Mouse (Mus musculus) c-Kit-positive CD71-positive TER-119-negative erythroid progenitor cells, embryonic 14.5 days (primary cell): ENCODE measurements at regions not wholly inside any gene's neighbourhood (a gene's known extent, or its start where the extent isn't known, plus 50 kb on each side); places are given as distances from the start of the nearest gene placed in this dataset.

Source experiments
- DNase-seq: peaks from one replicate; pipeline ENCODE4 v3.0.0-alpha.2; 2013; ENCODE audit warnings: low read depth

DNA sequence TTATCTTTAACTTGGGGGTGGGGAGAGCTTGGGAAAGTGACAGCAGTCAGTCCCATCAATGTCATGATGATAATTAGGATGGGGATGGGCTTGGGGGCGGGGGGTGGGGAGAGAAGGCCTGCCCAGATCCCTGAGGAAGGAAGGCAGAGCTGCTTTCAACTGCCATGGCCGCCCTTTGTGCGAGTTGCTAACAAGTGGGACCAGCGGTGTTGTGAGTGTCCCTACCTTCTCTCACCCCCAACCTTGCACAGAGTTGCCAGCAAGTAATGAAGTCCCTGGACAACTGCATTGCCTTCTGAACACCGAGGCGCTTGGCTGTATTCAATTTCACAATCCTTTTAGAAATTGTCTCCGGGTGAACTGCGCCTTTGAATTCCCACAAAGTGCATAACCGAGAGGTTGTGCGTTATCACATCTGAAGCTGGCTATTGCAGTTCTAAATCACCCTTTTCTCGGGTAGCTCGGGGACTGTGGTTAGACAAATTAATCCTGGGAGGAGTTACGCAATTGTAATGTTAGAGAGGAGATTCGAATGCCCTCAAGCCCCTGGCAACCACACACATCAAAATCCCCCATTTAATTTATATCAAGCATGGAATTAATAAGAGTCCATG lies 257.9 kb upstream of the Daam1 start:
- DNase-seq = no peak

GRCm38 (mm10) chr12:71573456-71573855 lies 257.4 kb upstream of the Daam1 start:
- DNase-seq = no peak

- DNase-seq = no peak
Measured at GRCm38 (mm10) chr12:71574685-71575084, 256.2 kb upstream of the Daam1 start.

DNA sequence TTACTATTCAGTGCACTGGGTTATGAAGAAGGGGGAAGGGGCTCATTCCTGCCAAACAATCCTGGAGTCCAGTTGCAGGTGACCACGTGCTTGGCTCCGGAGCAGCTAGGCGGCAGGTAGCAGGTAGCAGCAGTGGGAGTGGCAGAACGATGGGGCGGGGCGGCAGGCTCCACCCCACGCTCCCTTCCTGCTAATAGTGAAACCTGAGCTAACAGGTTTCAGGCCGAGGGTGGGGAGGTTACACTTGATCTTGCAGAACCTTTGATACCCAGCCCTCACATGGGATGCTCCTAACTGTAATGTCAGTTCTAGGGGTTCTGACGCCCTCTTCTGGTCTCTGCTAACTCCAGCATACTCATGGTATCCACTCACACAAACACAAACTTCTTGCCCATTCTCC lies 253.5 kb upstream of the Daam1 start:
- no peak for DNase-seq

GRCm38 (mm10) chr12:71578006-71578405 lies 252.9 kb upstream of the Daam1 start:
- DNase-seq = no peak

DNA sequence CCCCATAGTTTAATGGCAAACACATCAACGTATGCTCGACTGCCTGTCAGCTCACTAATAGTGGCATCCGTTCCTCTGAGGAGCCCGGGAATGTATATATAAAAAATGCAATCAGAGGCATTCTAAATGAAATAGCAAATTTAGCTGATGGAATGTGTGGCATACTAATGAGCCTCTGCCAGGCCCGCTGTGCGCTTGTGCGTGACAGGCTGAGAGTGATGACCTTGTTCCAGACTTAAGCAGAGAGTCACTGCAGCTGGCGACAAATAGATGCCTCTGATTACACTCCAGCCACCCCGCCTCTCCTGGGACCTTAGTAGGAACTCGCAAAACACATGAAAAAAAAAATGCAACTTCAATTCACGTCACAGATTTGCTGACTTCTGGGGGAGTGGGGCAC lies 252.0 kb upstream of the Daam1 start:
- DNase-seq = no peak

- no peak for DNase-seq
Measured at GRCm38 (mm10) chr12:71580532-71581290, 250.2 kb upstream of the Daam1 start.

DNA sequence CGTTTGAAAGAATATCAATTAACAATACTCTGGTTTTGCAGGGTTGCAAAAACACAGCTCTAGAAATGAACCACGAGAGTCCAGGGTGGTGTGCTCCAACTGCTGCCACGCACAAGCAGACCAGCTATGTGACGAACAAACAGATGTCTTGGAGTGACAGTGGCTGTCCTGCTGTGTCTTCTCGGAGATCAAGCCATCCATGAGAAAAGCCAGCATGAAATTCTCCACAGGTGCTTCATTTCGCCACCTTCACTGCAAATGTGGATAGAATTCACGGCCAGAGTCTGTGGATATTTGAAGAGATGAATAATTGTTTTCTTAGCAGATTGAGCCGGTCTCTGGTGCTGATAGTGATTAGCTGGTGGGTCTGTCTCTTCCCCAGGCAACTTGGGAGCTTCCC lies 246.3 kb upstream of the Daam1 start:
- no peak for DNase-seq

DNA sequence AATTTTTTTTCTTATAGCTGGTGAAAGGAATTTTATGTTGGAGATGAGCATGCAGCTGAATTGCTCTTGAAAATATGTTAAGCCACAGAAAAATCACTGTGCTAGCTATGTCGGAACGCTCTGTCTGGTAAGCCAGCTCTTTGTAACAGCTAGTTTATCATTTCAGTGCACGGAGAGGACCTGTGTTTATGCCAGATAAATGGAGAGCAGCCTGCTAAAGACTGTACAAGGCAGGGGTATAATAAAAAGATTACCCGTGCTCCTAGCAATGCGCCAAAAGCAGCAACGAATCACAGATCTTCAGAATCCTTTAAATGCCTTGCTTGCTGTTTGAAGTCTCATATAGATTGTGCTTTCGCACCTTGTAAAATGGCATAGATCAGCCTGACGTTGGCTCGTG lies 232.2 kb upstream of the Daam1 start:
- no peak for DNase-seq

- DNase-seq = no peak
Measured at GRCm38 (mm10) chr12:71601091-71601690, 229.7 kb upstream of the Daam1 start.

DNA sequence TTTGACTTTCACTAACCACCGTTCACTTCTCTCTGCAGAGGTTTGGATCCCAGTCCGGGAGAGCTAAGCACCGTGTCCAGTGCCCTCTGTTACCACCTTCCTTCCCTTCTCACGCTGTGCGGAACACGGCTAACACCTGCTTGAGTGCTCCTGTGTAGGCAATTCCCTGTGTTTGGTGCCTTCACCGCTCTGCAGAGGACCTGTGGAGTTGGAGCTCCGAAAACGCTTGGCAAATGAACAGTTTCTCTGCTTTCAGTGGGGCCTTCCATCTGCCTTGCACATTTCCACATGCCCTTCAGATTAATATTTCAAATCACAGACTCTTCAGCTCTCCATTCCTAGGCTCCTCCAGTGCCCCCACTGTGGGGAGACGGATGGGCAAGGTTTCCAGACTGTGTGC lies 227.7 kb upstream of the Daam1 start:
- DNase-seq = no peak

GRCm38 (mm10) chr12:71606366-71606765 lies 224.5 kb upstream of the Daam1 start:
- DNase-seq = no peak

DNA sequence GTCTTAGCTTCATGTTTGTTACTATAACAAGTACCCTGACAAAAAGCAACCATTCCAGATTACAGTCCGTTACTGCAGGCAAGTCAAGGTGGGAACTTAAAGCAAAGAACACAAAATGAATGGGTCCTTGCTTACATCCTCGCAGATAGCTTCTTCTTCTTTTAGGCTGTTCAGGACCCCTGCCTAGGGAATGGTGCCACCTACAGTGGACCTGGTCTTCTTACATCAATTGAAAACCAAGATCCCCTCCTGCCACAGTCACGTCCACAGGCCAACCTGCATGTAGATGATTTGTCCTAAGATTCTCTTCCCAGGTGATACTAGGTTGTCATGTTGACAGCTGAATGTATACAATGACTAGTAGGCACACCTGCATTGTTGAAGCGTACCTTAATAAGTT lies 222.9 kb upstream of the Daam1 start:
- no peak for DNase-seq

GRCm38 (mm10) chr12:71613326-71613725 lies 217.6 kb upstream of the Daam1 start:
- no peak for DNase-seq

DNA sequence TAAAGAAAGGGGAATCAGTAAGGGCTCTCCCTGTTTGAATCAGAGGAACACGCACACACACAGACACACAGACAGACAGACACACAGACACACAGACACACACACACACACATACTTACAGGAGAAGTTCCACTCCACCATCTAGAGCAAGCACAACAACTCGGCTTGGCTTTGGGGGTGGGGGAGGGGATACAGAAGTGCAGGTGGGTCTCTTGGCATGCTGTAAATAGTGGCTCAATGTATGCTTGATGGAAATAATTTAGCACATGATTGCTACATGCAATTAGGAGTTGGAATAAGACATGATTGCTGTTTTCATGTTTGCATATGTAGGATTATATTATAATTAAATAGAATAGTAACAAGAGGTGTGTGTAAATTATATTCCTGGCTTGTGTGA lies 215.9 kb upstream of the Daam1 start:
- DNase-seq = no peak

- DNase-seq = no peak
Measured at GRCm38 (mm10) chr12:71615383-71615782, 215.5 kb upstream of the Daam1 start.

GRCm38 (mm10) chr12:71616121-71616520 lies 214.8 kb upstream of the Daam1 start:
- DNase-seq = no peak

GRCm38 (mm10) chr12:71618466-71618865 lies 212.4 kb upstream of the Daam1 start:
- no peak for DNase-seq

- DNase-seq = no peak
Measured at GRCm38 (mm10) chr12:71618956-71619355, 211.9 kb upstream of the Daam1 start.

- no peak for DNase-seq
Measured at GRCm38 (mm10) chr12:71619561-71619960, 211.3 kb upstream of the Daam1 start.

GRCm38 (mm10) chr12:71621542-71621941 lies 209.3 kb upstream of the Daam1 start:
- no peak for DNase-seq

DNA sequence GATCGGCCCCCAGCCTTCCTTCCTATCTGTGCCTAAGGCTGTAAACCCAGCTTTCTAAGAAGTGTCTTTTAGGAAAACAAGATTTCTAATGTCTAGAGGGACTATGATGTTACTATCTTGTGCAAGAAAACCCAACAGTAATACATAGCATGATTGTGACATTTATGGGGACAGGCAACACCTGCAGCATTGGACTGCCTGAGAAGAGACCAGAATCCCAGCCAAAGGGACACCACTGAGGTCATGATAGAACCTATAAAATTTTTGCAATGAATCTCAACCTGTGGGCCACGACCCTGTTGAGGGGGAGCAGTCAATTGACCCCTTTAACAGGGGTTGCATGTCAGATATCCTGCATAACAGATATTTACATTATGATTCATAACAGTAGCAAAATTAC lies 208.1 kb upstream of the Daam1 start:
- DNase-seq = no peak

GRCm38 (mm10) chr12:71623271-71623670 lies 207.6 kb upstream of the Daam1 start:
- DNase-seq = no peak

- no peak for DNase-seq
Measured at GRCm38 (mm10) chr12:71624076-71624475, 206.8 kb upstream of the Daam1 start.
